Mouse (Mus musculus): Measurements from ENCODE around the gene Lamb3. TPM values are rescaled to one million over a fixed set of nuclear protein-coding genes. Genes with fewer than 3 reads are reported as not detected.
A peak's percentile ranks its signal among the peaks of the same experiment; 100 is the strongest.

The Lamb3 gene
- polyA plus RNA-seq, 1 experiment, result 62.3 TPM

GRCm38 (mm10) chr1:193379634-193380033, 172.1 kb downstream of the Lamb3 start:
- H3K4me1 ChIP-seq (ENCODE audit: control insufficient read depth, insufficient read depth, low read length), result no peaks in the 10 kb centered on the region
- no peak for DNase-seq
- TF ChIP-seq POLR2A (IDR thresholded peaks at IDR 0.05; ENCODE audit: borderline replicate concordance, extremely low read depth, low read depth, low read length) (no peak), CTCF (IDR thresholded peaks at IDR 0.05; ENCODE audit: insufficient read depth, low read length) (no peak)
- H3K4me3 ChIP-seq (replicated peaks; ENCODE audit: extremely low read depth, low read depth, low read length), result no peak overlapping the region
- WGBS, result 69% methylated on average over 6 of the region's 6 CpGs

GRCm38 (mm10) chr1:193380877-193381276, 173.4 kb downstream of the Lamb3 start:
- H3K4me3 ChIP-seq (replicated peaks; ENCODE audit: extremely low read depth, low read depth, low read length), result no peak overlapping the region
- no peak for DNase-seq
- no peaks in the 10 kb centered on the region for H3K4me1 ChIP-seq (ENCODE audit: control insufficient read depth, insufficient read depth, low read length)
- 94% methylated on average over 5 of the region's 5 CpGs for WGBS
- TF ChIP-seq CTCF (IDR thresholded peaks at IDR 0.05; ENCODE audit: insufficient read depth, low read length) (no peak), POLR2A (IDR thresholded peaks at IDR 0.05; ENCODE audit: borderline replicate concordance, extremely low read depth, low read depth, low read length) (no peak)

GRCm38 (mm10) chr1:193381597-193382404, 174.3 kb downstream of the Lamb3 start:
- DNase-seq, result no peak
- 36% methylated on average over 11 of the region's 11 CpGs for WGBS
- Histone ChIP-seq H3K4me1 (ENCODE audit: control insufficient read depth, insufficient read depth, low read length) (0 out of 2 replicates have a peak, but pooled peaks cover 2% of the 10 kb centered on the region), H3K4me3 (replicated peaks; ENCODE audit: extremely low read depth, low read depth, low read length) (no peak overlapping the region)
- TF ChIP-seq CTCF (IDR thresholded peaks at IDR 0.05; ENCODE audit: insufficient read depth, low read length), result no peak
- TF ChIP-seq POLR2A (IDR thresholded peaks at IDR 0.05; ENCODE audit: borderline replicate concordance, extremely low read depth, low read depth, low read length), result no peak

GRCm38 (mm10) chr1:193382435-193382834, 174.9 kb downstream of the Lamb3 start:
- no peak for DNase-seq
- no peak for TF ChIP-seq CTCF (IDR thresholded peaks at IDR 0.05; ENCODE audit: insufficient read depth, low read length)
- no peak for TF ChIP-seq POLR2A (IDR thresholded peaks at IDR 0.05; ENCODE audit: borderline replicate concordance, extremely low read depth, low read depth, low read length)
- Histone ChIP-seq H3K4me3 (replicated peaks; ENCODE audit: extremely low read depth, low read depth, low read length) (peak overlapping the region; percentile 9), H3K4me1 (ENCODE audit: control insufficient read depth, insufficient read depth, low read length) (0 out of 2 replicates have a peak, but pooled peaks cover 2% of the 10 kb centered on the region)
- 5% methylated on average over 8 of the region's 8 CpGs for WGBS

GRCm38 (mm10) chr1:193382841-193383462, 175.5 kb downstream of the Lamb3 start:
- Histone ChIP-seq H3K4me1 (ENCODE audit: control insufficient read depth, insufficient read depth, low read length) (0 out of 2 replicates have a peak, but pooled peaks cover 2% of the 10 kb centered on the region), H3K4me3 (replicated peaks; ENCODE audit: extremely low read depth, low read depth, low read length) (peak overlapping the region; percentile 9)
- peak; percentile 35 for DNase-seq
- 5% methylated on average over 8 of the region's 8 CpGs for WGBS
- TF ChIP-seq POLR2A (IDR thresholded peaks at IDR 0.05; ENCODE audit: borderline replicate concordance, extremely low read depth, low read depth, low read length), result no peak
- TF ChIP-seq CTCF (IDR thresholded peaks at IDR 0.05; ENCODE audit: insufficient read depth, low read length), result peak; percentile 79

- Histone ChIP-seq H3K4me3 (replicated peaks; ENCODE audit: extremely low read depth, low read depth, low read length) (no peak overlapping the region), H3K4me1 (ENCODE audit: control insufficient read depth, insufficient read depth, low read length) (0 out of 2 replicates have a peak, but pooled peaks cover 2% of the 10 kb centered on the region)
- DNase-seq, result peak; percentile 82
- TF ChIP-seq POLR2A (IDR thresholded peaks at IDR 0.05; ENCODE audit: borderline replicate concordance, extremely low read depth, low read depth, low read length) (no peak), CTCF (IDR thresholded peaks at IDR 0.05; ENCODE audit: insufficient read depth, low read length) (peak; percentile 91)
- WGBS, result 0% methylated on average over 5 of the region's 5 CpGs
Observed at GRCm38 (mm10) chr1:193386136-193386535, 178.6 kb downstream of the Lamb3 start.

GRCm38 (mm10) chr1:193387241-193387640, 179.7 kb downstream of the Lamb3 start:
- no peak for TF ChIP-seq CTCF (IDR thresholded peaks at IDR 0.05; ENCODE audit: insufficient read depth, low read length)
- no peak for TF ChIP-seq POLR2A (IDR thresholded peaks at IDR 0.05; ENCODE audit: borderline replicate concordance, extremely low read depth, low read depth, low read length)
- 52% methylated on average over 2 of the region's 2 CpGs for WGBS
- DNase-seq, result no peak
- Histone ChIP-seq H3K4me1 (ENCODE audit: control insufficient read depth, insufficient read depth, low read length) (0 out of 2 replicates have a peak, but pooled peaks cover 2% of the 10 kb centered on the region), H3K4me3 (replicated peaks; ENCODE audit: extremely low read depth, low read depth, low read length) (no peak overlapping the region)

GRCm38 (mm10) chr1:193389505-193389904, 182.0 kb downstream of the Lamb3 start:
- Histone ChIP-seq H3K4me3 (replicated peaks; ENCODE audit: extremely low read depth, low read depth, low read length) (no peak overlapping the region), H3K4me1 (ENCODE audit: control insufficient read depth, insufficient read depth, low read length) (0 out of 2 replicates have a peak, but pooled peaks cover 2% of the 10 kb centered on the region)
- TF ChIP-seq POLR2A (IDR thresholded peaks at IDR 0.05; ENCODE audit: borderline replicate concordance, extremely low read depth, low read depth, low read length) (no peak), CTCF (IDR thresholded peaks at IDR 0.05; ENCODE audit: insufficient read depth, low read length) (no peak)
- WGBS, result 48% methylated on average over 3 of the region's 3 CpGs
- no peak for DNase-seq

- TF ChIP-seq POLR2A (IDR thresholded peaks at IDR 0.05; ENCODE audit: borderline replicate concordance, extremely low read depth, low read depth, low read length) (no peak), CTCF (IDR thresholded peaks at IDR 0.05; ENCODE audit: insufficient read depth, low read length) (no peak)
- no peak overlapping the region for H3K4me3 ChIP-seq (replicated peaks; ENCODE audit: extremely low read depth, low read depth, low read length)
- 0 out of 2 replicates have a peak, but pooled peaks cover 2% of the 10 kb centered on the region for H3K4me1 ChIP-seq (ENCODE audit: control insufficient read depth, insufficient read depth, low read length)
- 74% methylated on average over 12 of the region's 12 CpGs for WGBS
- DNase-seq, result no peak
Observed at GRCm38 (mm10) chr1:193390004-193390403, 182.5 kb downstream of the Lamb3 start.

Data from lung, adult 2 months (tissue).